27 mouse cellular contexts compared by ENCODE assay signal in genomic region chr6:32659743-32660142, GRCm38 (mm10).
DNase-seq lines count a peak whose midpoint lies in the region; ATAC-seq lines count a peak whose summit lies in the region.
"Had no signal": no experiment of that assay in that cellular context is flagged by ENCODE, and none has a peak within 500 bp of the region (broad histone marks: within the 10 kb centered on the region; RNA-seq: fewer than 3 reads in every experiment).

No protein-coding gene starts in this region.

- H3K4me1 ChIP-seq in heart, embryonic 13.5 days: peaks cover 13% of the 10 kb centered on the region
- H3K4me1 ChIP-seq: forebrain, embryonic 12.5 days; intestine, embryonic 15.5 days; limb, embryonic 13.5 days; lung, embryonic 15.5 days; megakaryocyte, embryonic 14.5 days; midbrain, embryonic 12.5 days; neural tube, embryonic 13.5 days had no signal

- no peak overlapping the region for H3K9ac ChIP-seq in heart, embryonic 13.5 days
- H3K9ac ChIP-seq: forebrain, embryonic 12.5 days; forebrain, postnatal 0 days; intestine, embryonic 15.5 days; limb, embryonic 13.5 days; lung, embryonic 15.5 days; midbrain, embryonic 12.5 days; neural tube, embryonic 13.5 days had no signal

- H3K36me3 ChIP-seq in heart, embryonic 13.5 days: no peaks in the 10 kb centered on the region
- H3K36me3 ChIP-seq: forebrain, embryonic 12.5 days; intestine, embryonic 15.5 days; limb, embryonic 13.5 days; lung, embryonic 15.5 days; midbrain, embryonic 12.5 days; neural tube, embryonic 13.5 days had no signal

- no peaks in the 10 kb centered on the region for H3K27me3 ChIP-seq in heart, embryonic 13.5 days (replicated peaks)
- H3K27me3 ChIP-seq: forebrain, embryonic 12.5 days; intestine, embryonic 15.5 days; limb, embryonic 13.5 days; lung, embryonic 15.5 days; midbrain, embryonic 12.5 days; neural tube, embryonic 13.5 days had no signal

- DNase-seq in heart, adult 11 months: peak; percentile 90
- no peak for DNase-seq in heart, postnatal 25 days (ENCODE audit: low spot score)
- peak; percentile 25 to 28 for DNase-seq in heart, postnatal 10 days
- no peak for DNase-seq in embryo, embryonic 10.5 days (ENCODE audit: low spot score)
- DNase-seq in adrenal gland, adult 8-10 months: no peak
- DNase-seq in urinary bladder, postnatal 14 days (ENCODE audit: low spot score): no peak
- DNase-seq: adrenal gland, postnatal 10 days; cerebellum, adult 11 months; cerebellum, adult 9-11 months; forebrain, postnatal 0 days; gastrocnemius, postnatal 10 days; kidney, adult 8-10 months; kidney, postnatal 4 days; lung, postnatal 4 days had no signal

- no peak overlapping the region for H3K4me3 ChIP-seq in heart, embryonic 13.5 days
- H3K4me3 ChIP-seq: erythroblast, embryonic 14.5 days; forebrain, embryonic 12.5 days; intestine, embryonic 15.5 days; limb, embryonic 13.5 days; lung, embryonic 15.5 days; megakaryocyte, embryonic 14.5 days; midbrain, embryonic 12.5 days; neural tube, embryonic 13.5 days had no signal

- H3K27ac ChIP-seq in heart, embryonic 13.5 days (replicated peaks): peak overlapping the region; percentile 60
- H3K27ac ChIP-seq: forebrain, embryonic 12.5 days; hindbrain, postnatal 0 days; intestine, embryonic 15.5 days; kidney, postnatal 0 days; limb, embryonic 13.5 days; lung, embryonic 15.5 days; midbrain, embryonic 12.5 days; neural tube, embryonic 13.5 days had no signal

- no peak for ATAC-seq in heart, embryonic 13.5 days (ENCODE audit: extremely low read depth, insufficient number of reproducible peaks, low FRiP score, low TSS enrichment)
- ATAC-seq: activated CD4-positive, CD25-positive, alpha-beta regulatory T cell, adult 4 months; forebrain, postnatal 0 days; hindbrain, postnatal 0 days; intestine, embryonic 15.5 days had no signal

- intact Hi-C loops in heart, postnatal 25 days (cut with DNase I): no loop called here
- intact Hi-C loops in heart, postnatal 10 days (cut with DNase I): no loop called here

- 0 out of 2 replicates have a peak, but pooled peaks cover 3% of the 10 kb centered on the region for H3K9me3 ChIP-seq in heart, embryonic 13.5 days
- H3K9me3 ChIP-seq: forebrain, embryonic 12.5 days; intestine, embryonic 15.5 days; limb, embryonic 13.5 days; lung, embryonic 15.5 days; midbrain, embryonic 12.5 days had no signal

- H3K4me2 ChIP-seq in heart, embryonic 13.5 days: no peak overlapping the region
- H3K4me2 ChIP-seq: forebrain, embryonic 12.5 days; intestine, embryonic 15.5 days; limb, embryonic 13.5 days; liver, embryonic 11.5 days; lung, embryonic 15.5 days; midbrain, embryonic 12.5 days; neural tube, embryonic 13.5 days had no signal

Comparison
In these comparisons a context has a peak if more than half of its experiments do, and no peak if none do; other contexts are left out.
1. DNase-seq: peak in heart, adult 11 months (single experiment) and heart, postnatal 10 days (2 of 2); none in heart, postnatal 25 days (single experiment), embryo, embryonic 10.5 days (single experiment), adrenal gland, adult 8-10 months (single experiment) and urinary bladder, postnatal 14 days (single experiment).